Mouse (Mus musculus) spleen, adult 2 months (tissue): Measurements from ENCODE around the gene Cmtm8.

Experiments
- CTCF ChIP-seq: fragments of 200-500 bp; IDR thresholded peaks from 2 replicates; pipeline ENCODE4 v1.5.1; 2011; ENCODE audit warnings: mild to moderate bottlenecking, inconsistent platforms; ENCODE audit not compliant: insufficient read depth, insufficient read length, insufficient replicate concordance; ENCODE audit errors: extremely low read depth
- POLR2A ChIP-seq: fragments of 200-500 bp; IDR thresholded peaks from 2 replicates; pipeline ENCODE4 v1.6.1; 2011; ENCODE audit warnings: low read depth, low read length, inconsistent platforms

DNA sequence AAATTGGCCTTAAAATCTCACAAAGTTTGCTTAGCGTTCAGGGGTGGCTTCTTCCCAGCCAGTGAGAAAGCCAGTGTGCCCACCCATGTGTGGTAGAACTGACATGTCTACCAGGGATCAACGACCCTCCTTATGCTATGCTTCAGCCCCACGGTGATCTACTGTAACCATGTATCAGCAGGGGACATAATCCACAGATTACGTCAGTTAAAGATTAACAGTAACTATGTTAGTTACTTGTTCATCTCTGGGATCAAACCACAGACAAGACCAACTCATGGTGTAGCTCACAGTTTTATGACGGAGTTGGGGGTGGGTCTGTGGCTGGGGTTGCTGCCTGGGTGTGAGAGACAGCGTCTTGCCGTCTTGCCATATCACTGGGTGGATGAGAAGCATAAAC lies 19.8 kb downstream of the Cmtm8 start:
- TF ChIP-seq CTCF, result no peak
- no peak for TF ChIP-seq POLR2A
